Mouse (Mus musculus) bone marrow, adult 2 months (tissue): ENCODE data around the gene Ets2.

Source experiments
- CTCF ChIP-seq: fragments of 200-500 bp; IDR thresholded peaks from 2 replicates; pipeline ENCODE4 v1.5.1; 2011; ENCODE audit warnings: low read length, control low read depth; ENCODE audit not compliant: control insufficient read depth, insufficient read depth
- POLR2A ChIP-seq: fragments of 200-500 bp; IDR thresholded peaks from 2 replicates; pipeline ENCODE4 v1.6.1; 2011; ENCODE audit warnings: low read depth, mild to moderate bottlenecking, control low read depth, low read length, borderline replicate concordance; ENCODE audit not compliant: control insufficient read depth

DNA sequence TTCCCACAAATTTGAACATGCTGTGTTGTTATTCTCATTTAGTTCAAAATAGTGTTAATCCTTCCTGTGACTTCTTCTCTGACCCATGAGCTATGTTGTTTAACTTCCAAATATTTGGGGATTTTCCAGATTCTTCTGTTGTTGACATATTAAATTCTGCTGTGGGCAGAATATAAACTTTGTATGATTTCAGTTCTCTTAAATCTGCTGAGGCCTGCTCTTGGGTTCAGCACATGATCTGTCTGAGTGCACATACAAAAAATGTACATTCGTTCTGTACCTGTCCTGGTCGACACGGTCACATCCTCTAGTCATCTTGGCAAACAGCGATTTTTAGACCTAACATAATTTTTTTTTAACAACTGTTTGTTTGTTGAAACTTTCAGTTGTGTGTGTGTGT is 41.2 kb downstream of the Ets2 start:
- TF ChIP-seq CTCF (no peak), POLR2A (no peak)
